Mouse (Mus musculus): ENCODE results near the gene Myocos.
"Not testable (repeated sequence)": the region's sequence is repeated elsewhere in the genome, so short reads cannot be mapped to it uniquely, and the experiment has no call there.

Gene Myocos

GRCm38 (mm10) chr1:162658119-162658518, at the start of gene Myocos:
Myocos (minus strand) TSS chr1:162658219.
- no peak for DNase-seq (ENCODE audit: low spot score in 2 of 2)

- no peak for DNase-seq (ENCODE audit: low spot score in 2 of 2)
Measured at GRCm38 (mm10) chr1:162700389-162701066, 42.5 kb upstream of the Myocos start.

GRCm38 (mm10) chr1:162697866-162698265, 39.8 kb upstream of the Myocos start:
- DNase-seq (ENCODE audit: low spot score in 2 of 2), result no peak

GRCm38 (mm10) chr1:162693721-162694120, 35.7 kb upstream of the Myocos start:
- no peak for DNase-seq (ENCODE audit: low spot score in 2 of 2)

GRCm38 (mm10) chr1:162665486-162666174, 7.6 kb upstream of the Myocos start:
- no peak for DNase-seq (ENCODE audit: low spot score in 2 of 2)

- peak; percentile 24 to 39 for DNase-seq (ENCODE audit: low spot score in 2 of 2)
Measured at GRCm38 (mm10) chr1:162664826-162665475, 6.9 kb upstream of the Myocos start.

GRCm38 (mm10) chr1:162660276-162660860, 2.3 kb upstream of the Myocos start:
- no peak for DNase-seq (ENCODE audit: low spot score in 2 of 2)

GRCm38 (mm10) chr1:162648416-162648815, 9.6 kb downstream of the Myocos start:
- no peak for DNase-seq (ENCODE audit: low spot score in 2 of 2)

GRCm38 (mm10) chr1:162646083-162646686, 11.8 kb downstream of the Myocos start:
- no peak for DNase-seq (ENCODE audit: low spot score in 2 of 2)

- peak in 1 of 2 experiments; percentile 76 for DNase-seq (ENCODE audit: low spot score in 2 of 2)
Measured at GRCm38 (mm10) chr1:162643752-162644151, 14.3 kb downstream of the Myocos start.

GRCm38 (mm10) chr1:162642591-162642990, 15.4 kb downstream of the Myocos start:
- no peak for DNase-seq (ENCODE audit: low spot score in 2 of 2)

- DNase-seq (ENCODE audit: low spot score in 2 of 2), result no peak
Measured at GRCm38 (mm10) chr1:162639861-162640260, 18.2 kb downstream of the Myocos start.

GRCm38 (mm10) chr1:162639051-162639750, 18.8 kb downstream of the Myocos start, which contains the start of gene Myoc:
Myoc (plus strand) TSS chr1:162639155.
- DNase-seq (ENCODE audit: low spot score in 2 of 2), result no peak

- DNase-seq (ENCODE audit: low spot score in 2 of 2), result no peak
Measured at GRCm38 (mm10) chr1:162638535-162638934, 19.5 kb downstream of the Myocos start.

- no peak for DNase-seq (ENCODE audit: low spot score in 2 of 2)
Measured at GRCm38 (mm10) chr1:162636516-162636915, 21.5 kb downstream of the Myocos start.

GRCm38 (mm10) chr1:162635291-162635931, 22.6 kb downstream of the Myocos start:
- DNase-seq (ENCODE audit: low spot score in 2 of 2), result peak in 1 of 2 experiments; percentile 31

GRCm38 (mm10) chr1:162628326-162628725, 29.7 kb downstream of the Myocos start:
- DNase-seq (ENCODE audit: low spot score in 2 of 2), result not testable (repeated sequence)

GRCm38 (mm10) chr1:162627821-162628220, 30.2 kb downstream of the Myocos start:
- DNase-seq (ENCODE audit: low spot score in 2 of 2), result not testable (repeated sequence)

GRCm38 (mm10) chr1:162625229-162625628, 32.8 kb downstream of the Myocos start:
- no peak for DNase-seq (ENCODE audit: low spot score in 2 of 2)

- DNase-seq (ENCODE audit: low spot score in 2 of 2), result no peak
Measured at GRCm38 (mm10) chr1:162623895-162624294, 34.1 kb downstream of the Myocos start.

GRCm38 (mm10) chr1:162620487-162620886, 37.5 kb downstream of the Myocos start:
- no peak for DNase-seq (ENCODE audit: low spot score in 2 of 2)

Measured in urinary bladder, adult 18-20 months (tissue).